Comparison of ENCODE assay signal across 10 mouse cellular contexts in genomic region chr2:32654743-32655393, GRCm38 (mm10). TPM values are rescaled to one million over a fixed set of nuclear protein-coding genes. Genes with fewer than 3 reads are reported as not detected.
DNase-seq lines count a peak whose midpoint lies in the region; ATAC-seq and TF ChIP-seq lines count a peak whose summit lies in the region.
"Had no signal": no experiment of that assay in that cellular context is flagged by ENCODE, and none has a peak within 500 bp of the region (broad histone marks: within the 10 kb centered on the region; RNA-seq: fewer than 3 reads in every experiment).

No protein-coding gene starts in this region.

- H3K4me2 ChIP-seq in hindbrain, embryonic 13.5 days, result no peak overlapping the region
- H3K4me2 ChIP-seq in liver, embryonic 12.5 days, result no peak overlapping the region; the same call in 1 of the 2 replicates
- H3K4me2 ChIP-seq in stomach, embryonic 15.5 days, result no peak overlapping the region

- intact Hi-C loops in left cerebral cortex, adult 2 months (cut with DNase I), result loop anchor here (10.0 kb wide), 1 partner anchor 150 kb away; no protein-coding TSS in a partner anchor

- no peak for DNase-seq in left cerebral cortex, adult 2 months (ENCODE audit: extremely low spot score in 1 of 2, low spot score in 2 of 2)
- DNase-seq in left cerebral cortex, adult 18-20 months (ENCODE audit: low spot score in 2 of 2), result no peak
- no peak for DNase-seq in adipocyte (ENCODE audit: low spot score)
- DNase-seq in urinary bladder, postnatal 25 days (ENCODE audit: low spot score), result no peak

- no peaks in the 10 kb centered on the region for H3K27me3 ChIP-seq in hindbrain, embryonic 13.5 days
- H3K27me3 ChIP-seq in liver, embryonic 12.5 days (replicated peaks), result no peaks in the 10 kb centered on the region
- no peaks in the 10 kb centered on the region for H3K27me3 ChIP-seq in stomach, embryonic 15.5 days (replicated peaks)
- H3K27me3 ChIP-seq: Patski had no signal

- H3K27ac ChIP-seq in left cerebral cortex, adult 2 months, result peak overlapping the region; percentile 71
- H3K27ac ChIP-seq in hindbrain, embryonic 13.5 days, result peak overlapping the region; percentile 27
- H3K27ac ChIP-seq in liver, embryonic 12.5 days, result peak overlapping the region; percentile 52
- H3K27ac ChIP-seq in stomach, embryonic 15.5 days, result peak overlapping the region; percentile 49; the same call in 1 of the 2 replicates

- no peak for TF ChIP-seq CTCF in left cerebral cortex, adult 2 months (IDR thresholded peaks at IDR 0.05)

- 0 out of 2 replicates have a peak, but pooled peaks cover 9% of the 10 kb centered on the region for H3K4me1 ChIP-seq in hindbrain, embryonic 13.5 days (replicated peaks)
- peaks cover 70% of the 10 kb centered on the region for H3K4me1 ChIP-seq in liver, embryonic 12.5 days
- peaks cover 11% of the 10 kb centered on the region; the same call in 1 of the 2 replicates for H3K4me1 ChIP-seq in stomach, embryonic 15.5 days

- no peak overlapping the region for H3K4me3 ChIP-seq in left cerebral cortex, adult 2 months
- no peak overlapping the region for H3K4me3 ChIP-seq in hindbrain, embryonic 13.5 days
- no peak overlapping the region for H3K4me3 ChIP-seq in liver, embryonic 12.5 days
- no peak overlapping the region for H3K4me3 ChIP-seq in stomach, embryonic 15.5 days (replicated peaks)

- WGBS in hindbrain, embryonic 13.5 days, result 68% methylated on average over 14 of the region's 14 CpGs
- 56% methylated on average over 14 of the region's 14 CpGs for WGBS in liver, embryonic 12.5 days (ENCODE audit: insufficient replicate concordance)
- WGBS in stomach, embryonic 15.5 days, result 59% methylated on average over 14 of the region's 14 CpGs

- no peak for ATAC-seq in hindbrain, embryonic 13.5 days (ENCODE audit: low FRiP score)
- no peak for ATAC-seq in liver, embryonic 12.5 days
- ATAC-seq in stomach, embryonic 15.5 days (ENCODE audit: insufficient read depth, low FRiP score, low read depth), result no peak
- no peak for ATAC-seq in CD4-positive, CD25-positive, alpha-beta regulatory T cell, adult 4 months
- ATAC-seq: Patski had no signal

- H3K9ac ChIP-seq in hindbrain, embryonic 13.5 days, result no peak overlapping the region
- 0 out of 2 replicates have a peak overlapping the region, but pooled peaks have one; percentile 1 for H3K9ac ChIP-seq in liver, embryonic 12.5 days
- H3K9ac ChIP-seq in stomach, embryonic 15.5 days, result no peak overlapping the region

- H3K36me3 ChIP-seq in hindbrain, embryonic 13.5 days, result no peaks in the 10 kb centered on the region
- peaks cover 14% of the 10 kb centered on the region; the same call in 1 of the 2 replicates for H3K36me3 ChIP-seq in liver, embryonic 12.5 days
- no peaks in the 10 kb centered on the region for H3K36me3 ChIP-seq in stomach, embryonic 15.5 days

- no peaks in the 10 kb centered on the region for H3K9me3 ChIP-seq in hindbrain, embryonic 13.5 days
- H3K9me3 ChIP-seq in liver, embryonic 12.5 days (replicated peaks), result no peaks in the 10 kb centered on the region
- H3K9me3 ChIP-seq in stomach, embryonic 15.5 days, result no peaks in the 10 kb centered on the region

RNA-seq across cellular contexts. Expression of gene Eng, which starts 8.5 kb away (rescaled TPM):
- total RNA-seq in left cerebral cortex, adult 2 months (2021), result 10 to 100 TPM; 22.2 to 23.0 TPM
- 10 to 100 TPM; 18.4 to 19.9 TPM for total RNA-seq in left cerebral cortex, adult 18-20 months (2021)
- 29.0 and 29.2 TPM in 2 replicates for polyA plus RNA-seq in hindbrain, embryonic 13.5 days (2015; fragmentation: Nextera tagmentation; extraction: Ambion mirVana)
- polyA plus RNA-seq in liver, embryonic 12.5 days (2016; fragmentation: Nextera tagmentation; extraction: Ambion mirVana), result 32.4 and 35.4 TPM in 2 replicates
- polyA plus RNA-seq in stomach, embryonic 15.5 days (2015; fragmentation: Nextera tagmentation; extraction: Ambion mirVana), result 59.6 and 65.3 TPM in 2 replicates
- polyA plus RNA-seq in CD4-positive, CD25-positive, alpha-beta regulatory T cell, adult 4 months (2017; shearing (Covaris generic)), result not detected
- total RNA-seq: neutrophil, adult 5-6 weeks had no signal

RNA-seq across cellular contexts. Expression of gene Ak1, which starts 33.3 kb away (rescaled TPM):
- 100 to 1,000 TPM; 140 to 153 TPM for total RNA-seq in left cerebral cortex, adult 2 months (2021)
- total RNA-seq in left cerebral cortex, adult 18-20 months (2021), result 100 to 1,000 TPM; 151 to 160 TPM
- polyA plus RNA-seq in hindbrain, embryonic 13.5 days (2015; fragmentation: Nextera tagmentation; extraction: Ambion mirVana), result 68.9 and 71.5 TPM in 2 replicates
- polyA plus RNA-seq in liver, embryonic 12.5 days (2016; fragmentation: Nextera tagmentation; extraction: Ambion mirVana), result 2.6 TPM in 2 replicates
- polyA plus RNA-seq in stomach, embryonic 15.5 days (2015; fragmentation: Nextera tagmentation; extraction: Ambion mirVana), result 21.8 and 22.1 TPM in 2 replicates
- not detected for polyA plus RNA-seq in CD4-positive, CD25-positive, alpha-beta regulatory T cell, adult 4 months (2017; shearing (Covaris generic))
- total RNA-seq: neutrophil, adult 5-6 weeks had no signal

RNA-seq across cellular contexts. Expression of gene Fpgs, which starts 49.1 kb away (rescaled TPM):
- 10 to 100 TPM in 1 of 2 experiments, 1 to 10 TPM in 1; 9.4 to 10.5 TPM for total RNA-seq in left cerebral cortex, adult 2 months (2021)
- total RNA-seq in left cerebral cortex, adult 18-20 months (2021), result 1 to 10 TPM; 7.6 to 9.0 TPM
- 14.5 and 16.4 TPM in 2 replicates for polyA plus RNA-seq in hindbrain, embryonic 13.5 days (2015; fragmentation: Nextera tagmentation; extraction: Ambion mirVana)
- polyA plus RNA-seq in liver, embryonic 12.5 days (2016; fragmentation: Nextera tagmentation; extraction: Ambion mirVana), result 32.8 and 35.8 TPM in 2 replicates
- polyA plus RNA-seq in stomach, embryonic 15.5 days (2015; fragmentation: Nextera tagmentation; extraction: Ambion mirVana), result 33.8 and 34.1 TPM in 2 replicates
- 10 to 100 TPM in 1 of 2 experiments, 1 to 10 TPM in 1; 9.4 to 12.5 TPM for polyA plus RNA-seq in CD4-positive, CD25-positive, alpha-beta regulatory T cell, adult 4 months (2017; shearing (Covaris generic))

RNA-seq across cellular contexts. Expression of gene St6galnac6, which starts 55.4 kb away (rescaled TPM):
- total RNA-seq in left cerebral cortex, adult 2 months (2021), result 100 to 1,000 TPM; 122 to 133 TPM
- total RNA-seq in left cerebral cortex, adult 18-20 months (2021), result 100 to 1,000 TPM; 113 to 130 TPM
- polyA plus RNA-seq in hindbrain, embryonic 13.5 days (2015; fragmentation: Nextera tagmentation; extraction: Ambion mirVana), result 13.1 and 13.5 TPM in 2 replicates
- polyA plus RNA-seq in liver, embryonic 12.5 days (2016; fragmentation: Nextera tagmentation; extraction: Ambion mirVana), result 14.5 and 15.4 TPM in 2 replicates
- 17.4 and 19.7 TPM in 2 replicates for polyA plus RNA-seq in stomach, embryonic 15.5 days (2015; fragmentation: Nextera tagmentation; extraction: Ambion mirVana)
- polyA plus RNA-seq in CD4-positive, CD25-positive, alpha-beta regulatory T cell, adult 4 months (2017; shearing (Covaris generic)), result 1 to 10 TPM; 3.1 to 4.7 TPM

RNA-seq across cellular contexts. Expression of gene Cdk9, which starts 58.0 kb away (rescaled TPM):
- 100 to 1,000 TPM; 129 to 134 TPM for total RNA-seq in left cerebral cortex, adult 2 months (2021)
- total RNA-seq in left cerebral cortex, adult 18-20 months (2021), result 100 to 1,000 TPM; 128 to 133 TPM
- 74.9 and 81.9 TPM in 2 replicates for polyA plus RNA-seq in hindbrain, embryonic 13.5 days (2015; fragmentation: Nextera tagmentation; extraction: Ambion mirVana)
- polyA plus RNA-seq in liver, embryonic 12.5 days (2016; fragmentation: Nextera tagmentation; extraction: Ambion mirVana), result 85.3 and 86.1 TPM in 2 replicates
- polyA plus RNA-seq in stomach, embryonic 15.5 days (2015; fragmentation: Nextera tagmentation; extraction: Ambion mirVana), result 89.8 and 91.4 TPM in 2 replicates
- polyA plus RNA-seq in CD4-positive, CD25-positive, alpha-beta regulatory T cell, adult 4 months (2017; shearing (Covaris generic)), result 10 to 100 TPM; 16.3 to 22.9 TPM

Comparison
In these comparisons a context has a peak if more than half of its experiments do, and no peak if none do; other contexts are left out.
1. RNA of gene Eng, which starts 8.5 kb away (polyA plus RNA-seq): 59.6 to 65.3 TPM in stomach, embryonic 15.5 days, 32.4 to 35.4 TPM in liver, embryonic 12.5 days and 29.0 to 29.2 TPM in hindbrain, embryonic 13.5 days; not detected in CD4-positive, CD25-positive, alpha-beta regulatory T cell, adult 4 months; every median in the first group is over 10 times any median in the second.
2. Peak in every context shown above with its lines, with median percentiles within 50 percentile points of each other: H3K27ac ChIP-seq.